Mouse (Mus musculus) liver, adult 2 months (tissue): ENCODE results near the gene Bmp6.

Experiments
- CTCF ChIP-seq: fragments of 200-500 bp; IDR thresholded peaks from 2 replicates; pipeline ENCODE4 v1.5.1; 2011; ENCODE audit warnings: low read depth, low read length, control low read depth
- POLR2A ChIP-seq: fragments of 200-500 bp; IDR thresholded peaks from 2 replicates; pipeline ENCODE4 v1.6.1; 2011; ENCODE audit warnings: low read length, control low read depth; ENCODE audit not compliant: insufficient read depth; ENCODE audit errors: extremely low read depth

- TF ChIP-seq CTCF (no peak), POLR2A (no peak)
These were observed 200.0 kb downstream of the Bmp6 start for GRCm38 (mm10) chr13:38544769-38545445.
